Mouse (Mus musculus) CH12F3 (cell line): Measurements from ENCODE around the gene Naga.

ENCODE experiments used
- in situ Hi-C: fragments of 300-500 bp; cut with MboI; formaldehyde crosslinking; loops from 2 replicates; pipeline ENCODE4 v1.14.3; 2020; ENCODE audit warnings: low sequenced_read_pairs

Gene Naga

DNA sequence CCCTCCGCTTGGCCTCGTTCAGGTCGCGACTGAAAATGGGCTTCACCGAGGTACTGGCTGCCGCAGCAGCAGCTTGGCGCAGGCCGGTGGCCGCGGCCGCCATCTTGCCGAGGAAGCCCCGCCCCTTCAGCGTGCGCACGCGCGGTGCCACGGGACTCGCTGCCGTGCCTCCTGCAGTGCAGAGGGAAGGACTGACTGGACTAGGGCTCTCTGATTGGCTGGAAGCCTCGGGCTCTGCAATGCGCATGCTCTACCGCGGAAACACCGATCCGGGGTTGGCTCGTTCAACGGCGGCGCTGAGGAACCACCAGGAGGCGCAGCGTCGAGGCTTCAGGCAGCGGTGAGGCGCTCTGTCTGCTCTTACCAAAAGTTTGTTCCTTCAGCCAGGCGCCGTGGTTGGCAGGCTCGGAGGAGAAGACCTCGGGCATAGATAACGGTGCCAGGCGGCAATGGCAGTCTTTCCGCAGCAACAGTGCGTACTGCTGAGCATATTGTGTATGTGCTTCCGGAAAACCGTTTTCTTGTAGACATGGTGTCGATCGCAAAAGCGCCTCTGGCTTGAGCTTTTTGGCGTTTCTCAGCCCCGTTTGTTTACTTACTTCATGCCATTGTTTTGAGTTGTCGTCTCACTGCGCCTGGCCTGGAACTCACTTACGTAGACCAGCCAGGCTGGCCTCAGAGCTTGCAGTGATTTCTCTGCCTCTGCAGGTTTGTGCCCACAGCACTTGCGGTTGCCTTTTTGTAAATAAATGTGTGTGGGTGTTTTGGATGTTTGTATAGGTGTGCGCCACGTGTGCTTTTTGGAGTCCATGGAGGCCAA is 15.6 kb upstream of the Naga start, which contains the start of gene Ndufa6:
Gene Ndufa6, minus strand, starts transcription at position 197 of the 820 bp plus-strand sequence.
- in situ Hi-C loops: no loop called here

- in situ Hi-C loops: no loop called here
Observed at GRCm38 (mm10) chr15:82353745-82354113, 15.0 kb upstream of the Naga start.

DNA sequence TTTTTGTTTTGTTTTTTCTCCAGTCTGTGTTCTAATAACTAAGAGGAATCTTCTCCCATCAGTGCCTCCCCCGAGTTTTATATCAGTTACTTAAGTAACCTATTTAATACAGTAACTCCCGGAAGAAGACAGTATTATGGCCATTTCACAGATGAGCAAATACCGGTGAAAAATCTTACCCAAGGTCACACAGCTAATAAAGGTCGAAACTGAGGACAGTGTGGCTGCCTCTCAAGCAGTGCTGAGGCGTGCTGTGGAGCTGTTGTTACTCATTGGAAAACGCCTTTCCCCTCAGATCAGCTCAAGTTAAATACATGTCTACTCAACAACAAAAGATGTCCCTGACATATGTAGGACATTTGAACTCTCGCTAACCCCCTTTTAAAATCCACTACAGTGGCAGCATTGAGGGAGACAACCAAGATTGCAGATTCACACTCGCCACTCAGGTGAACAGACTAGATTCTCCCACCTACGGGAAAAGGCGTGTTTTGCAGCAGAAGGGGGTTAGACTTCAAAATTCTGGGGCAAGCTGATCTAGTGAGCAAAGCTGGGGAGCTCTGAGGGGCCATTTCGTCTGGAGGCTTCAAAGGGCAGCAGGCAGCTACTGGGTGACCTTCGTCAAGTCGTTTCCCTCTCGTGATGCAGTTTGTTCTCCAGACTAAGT is 14.5 kb upstream of the Naga start:
- in situ Hi-C loops: no loop called here

GRCm38 (mm10) chr15:82351480-82351879 is 12.8 kb upstream of the Naga start:
- in situ Hi-C loops: no loop called here

DNA sequence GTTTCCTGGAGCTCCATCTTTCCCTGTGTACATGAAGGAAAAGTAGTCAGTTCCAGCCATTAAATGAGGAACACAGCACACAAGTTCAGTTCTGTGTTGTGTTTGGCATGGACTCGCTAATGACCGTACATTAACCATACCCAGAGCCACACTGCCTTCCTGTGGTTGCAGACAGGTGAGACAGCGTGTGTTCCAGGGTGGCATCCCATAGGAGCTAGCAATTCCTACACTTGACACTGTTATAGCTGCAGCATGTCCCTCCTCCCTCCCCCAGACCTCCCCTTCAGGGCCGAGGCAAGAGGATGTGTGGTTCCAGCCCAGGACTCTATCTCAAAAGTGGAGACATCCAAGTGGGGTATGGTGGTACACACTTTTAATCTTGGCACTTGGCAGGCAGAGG is 11.6 kb upstream of the Naga start:
- in situ Hi-C loops: no loop called here

GRCm38 (mm10) chr15:82348999-82349341 is 10.2 kb upstream of the Naga start:
- in situ Hi-C loops: no loop called here

- in situ Hi-C loops: no loop called here
Observed at GRCm38 (mm10) chr15:82348258-82348998, 9.7 kb upstream of the Naga start.

DNA sequence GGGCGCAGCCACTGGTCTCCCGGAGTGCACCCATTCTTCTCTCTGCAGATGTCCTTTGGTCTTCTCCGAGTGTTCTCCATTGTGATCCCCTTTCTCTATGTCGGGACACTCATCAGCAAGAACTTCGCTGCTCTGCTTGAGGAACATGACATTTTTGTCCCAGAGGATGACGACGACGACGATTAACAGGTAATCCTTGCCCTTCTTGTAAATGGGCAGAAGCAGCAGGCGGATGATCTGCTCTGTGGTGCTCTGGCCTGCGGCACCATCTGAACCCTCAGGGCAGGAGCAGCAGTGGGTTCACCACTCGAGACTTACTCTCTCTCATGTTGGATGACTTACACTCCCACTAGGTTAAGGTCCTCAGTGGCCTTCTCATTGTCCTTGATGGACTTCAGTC is 9.1 kb upstream of the Naga start:
- in situ Hi-C loops: no loop called here

DNA sequence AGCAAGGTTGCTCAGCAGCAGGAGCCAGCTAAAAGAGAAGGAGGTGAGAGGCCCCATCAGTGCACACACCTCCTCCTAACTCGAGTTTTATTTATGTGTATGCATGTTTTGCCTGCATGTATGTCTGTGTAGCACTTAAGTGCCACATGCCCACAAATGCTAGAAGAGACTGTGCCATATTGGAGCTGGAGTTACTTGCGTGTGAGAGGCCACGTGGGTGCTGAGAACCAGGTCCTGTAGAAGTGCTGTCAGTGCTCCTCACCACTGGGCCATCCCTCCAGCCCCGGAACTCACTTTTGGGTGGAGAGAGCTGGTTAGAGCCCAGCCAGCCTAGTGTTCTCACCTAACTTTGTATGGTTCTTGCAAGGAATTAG is 8.6 kb upstream of the Naga start:
- in situ Hi-C loops: no loop called here

- in situ Hi-C loops: no loop called here
Observed at GRCm38 (mm10) chr15:82346580-82347302, 8.0 kb upstream of the Naga start.

- in situ Hi-C loops: no loop called here
Observed at GRCm38 (mm10) chr15:82345820-82346470, 7.2 kb upstream of the Naga start.

GRCm38 (mm10) chr15:82344971-82345370 is 6.2 kb upstream of the Naga start:
- in situ Hi-C loops: no loop called here

- in situ Hi-C loops: no loop called here
Observed at GRCm38 (mm10) chr15:82343368-82344287, 4.9 kb upstream of the Naga start.

GRCm38 (mm10) chr15:82342543-82342935 is 3.8 kb upstream of the Naga start:
- in situ Hi-C loops: no loop called here

- in situ Hi-C loops: no loop called here
Observed at GRCm38 (mm10) chr15:82341675-82342542, 3.2 kb upstream of the Naga start.

DNA sequence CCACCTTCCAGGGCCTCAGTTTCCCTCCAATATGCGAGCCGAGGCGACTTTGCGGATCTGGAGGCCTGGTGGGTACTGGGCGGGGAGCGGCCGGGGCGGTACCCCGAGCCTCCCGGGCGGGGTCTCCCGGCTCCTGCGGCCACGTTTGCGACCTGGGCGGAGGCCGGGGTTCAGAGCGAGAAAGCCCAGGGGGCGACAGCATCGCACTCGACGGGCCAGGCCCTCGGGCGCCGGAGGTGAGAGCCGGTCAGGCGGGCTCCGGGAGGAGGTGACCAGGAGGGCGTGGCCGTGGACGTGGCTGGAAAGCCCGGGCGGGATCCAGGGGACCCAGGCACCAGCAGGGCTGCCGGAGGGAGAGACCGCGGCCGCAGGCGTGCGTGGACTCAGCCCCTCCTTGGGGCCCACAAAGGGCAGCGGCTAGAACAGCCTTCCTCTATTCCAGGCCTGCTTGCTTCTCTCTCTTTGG is 2.3 kb upstream of the Naga start:
- in situ Hi-C loops: no loop called here

DNA sequence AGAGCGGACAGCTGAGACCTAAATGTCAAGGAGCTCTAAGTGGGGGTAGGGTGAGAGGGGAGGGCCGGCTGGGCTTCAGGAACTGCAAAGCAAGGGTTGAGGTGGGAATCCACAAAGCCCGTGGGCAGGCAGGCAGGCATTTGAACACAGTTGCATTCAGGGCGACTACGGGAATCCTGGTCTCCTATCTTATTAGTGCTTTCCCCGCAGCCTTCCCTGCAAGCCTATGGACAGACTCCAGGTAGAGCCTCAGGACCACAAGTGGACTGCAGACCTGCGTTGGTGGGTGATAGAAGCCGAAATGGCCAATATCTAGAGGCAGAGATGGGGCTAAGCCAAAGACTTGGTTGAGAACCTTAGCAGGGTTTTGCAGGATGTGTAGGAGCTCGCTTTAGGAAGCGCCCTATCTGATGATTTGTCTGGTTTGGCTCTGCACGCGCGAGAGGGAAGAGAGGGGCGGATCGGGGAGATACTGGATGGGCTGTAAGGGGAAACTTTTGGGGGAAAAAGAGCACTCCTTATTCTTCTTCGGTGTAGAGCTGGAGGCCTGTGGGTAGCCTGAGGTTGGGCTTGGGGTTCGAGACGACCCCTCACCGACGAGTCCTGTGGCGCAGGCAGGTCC is 1.8 kb upstream of the Naga start:
- in situ Hi-C loops: no loop called here

DNA sequence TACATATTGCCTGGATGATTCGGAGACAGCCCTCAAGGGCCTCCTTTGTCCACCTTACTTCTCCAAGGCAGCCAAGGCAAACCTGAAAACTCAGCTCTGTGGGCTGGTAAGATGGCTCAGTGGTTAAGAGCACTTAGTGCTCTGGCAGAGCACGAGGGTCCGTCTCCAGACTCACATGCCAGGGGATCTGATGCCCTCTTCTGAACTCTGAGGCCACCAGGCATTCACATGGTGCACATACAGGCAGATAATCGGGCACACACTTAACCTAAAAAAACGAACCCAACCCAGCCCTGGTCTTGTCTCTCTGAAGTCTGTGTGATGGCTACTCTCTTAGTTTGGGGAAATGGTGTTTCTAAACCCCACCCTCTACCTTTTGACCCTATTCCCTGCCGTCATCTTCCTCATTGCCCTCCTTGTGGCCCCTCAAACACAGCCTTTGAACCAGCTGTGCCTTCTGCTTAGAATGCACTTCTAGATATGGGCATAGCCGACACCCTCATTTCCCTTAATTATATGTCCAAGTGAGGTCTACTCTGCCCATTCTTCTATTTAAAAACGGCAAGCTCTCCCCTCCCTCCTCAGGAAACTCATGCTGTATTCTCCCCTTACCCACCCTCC is 1.0 kb upstream of the Naga start:
- in situ Hi-C loops: no loop called here
